Mouse (Mus musculus): ENCODE measurements around the gene Zp3.

DNA sequence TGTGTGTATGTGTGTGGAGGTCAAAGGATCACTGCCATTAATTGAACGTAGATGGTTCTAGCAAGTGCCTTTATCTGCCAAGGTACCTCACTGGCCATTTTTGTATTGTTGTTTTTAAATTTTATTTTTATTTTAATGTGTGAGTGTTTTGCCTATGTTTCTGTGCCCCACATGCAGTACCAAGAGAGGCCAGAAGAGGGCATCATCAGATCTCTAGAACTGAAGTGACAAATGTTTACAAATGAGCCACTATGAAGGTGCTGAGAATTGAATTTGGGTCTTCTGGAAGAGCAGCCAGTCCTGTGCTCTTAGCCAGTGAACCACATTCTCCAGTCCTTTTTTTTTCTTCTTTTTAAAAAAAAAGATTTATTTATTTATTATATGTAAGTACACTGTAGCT is 11.1 kb upstream of the Zp3 start:
- no peak for TF ChIP-seq POLR2A (IDR thresholded peaks at IDR 0.05; ENCODE audit: borderline replicate concordance, extremely low read depth, low read depth, low read length)
- 0 out of 2 replicates have a peak, but pooled peaks have one; percentile 5 for TF ChIP-seq CTCF (IDR thresholded peaks at IDR 0.05; ENCODE audit: insufficient read depth, low read length)
